9 mouse cellular contexts compared by ENCODE assay signal in genomic region chr6:131382984-131383337, GRCm38 (mm10). TPM values are rescaled to one million over a fixed set of nuclear protein-coding genes. Genes with fewer than 3 reads are reported as not detected.
DNase-seq lines count a peak whose midpoint lies in the region; ATAC-seq and TF ChIP-seq lines count a peak whose summit lies in the region.
"Had no signal": no experiment of that assay in that cellular context is flagged by ENCODE, and none has a peak within 500 bp of the region (broad histone marks: within the 10 kb centered on the region; RNA-seq: fewer than 3 reads in every experiment).

No protein-coding gene starts in this region.

- no peak for TF ChIP-seq CTCF in intestine, postnatal 0 days (IDR thresholded peaks at IDR 0.05; ENCODE audit: low read depth)
- TF ChIP-seq CTCF in liver, embryonic 14.5 days (IDR thresholded peaks at IDR 0.05; ENCODE audit: low read depth): no peak

- H3K9me3 ChIP-seq in intestine, postnatal 0 days (ENCODE audit: control insufficient read depth): no peaks in the 10 kb centered on the region
- H3K9me3 ChIP-seq in intestine, embryonic 16.5 days (ENCODE audit: control insufficient read depth, low read length): no peaks in the 10 kb centered on the region
- H3K9me3 ChIP-seq in liver, embryonic 14.5 days (ENCODE audit: control insufficient read depth, low read length): no peaks in the 10 kb centered on the region
- H3K9me3 ChIP-seq in forebrain, embryonic 15.5 days: no peaks in the 10 kb centered on the region
- H3K9me3 ChIP-seq: midbrain, embryonic 12.5 days had no signal

- ATAC-seq in intestine, postnatal 0 days: no peak
- ATAC-seq in intestine, embryonic 16.5 days: no peak
- no peak for ATAC-seq in liver, embryonic 14.5 days (ENCODE audit: insufficient read depth)
- ATAC-seq in frontal cortex, adult (ENCODE audit: low TSS enrichment): no peak
- no peak for ATAC-seq in activated CD4-positive, CD25-positive, alpha-beta regulatory T cell, adult 4 months
- ATAC-seq in forebrain, embryonic 15.5 days (replicated peaks): no peak

- H3K9ac ChIP-seq in intestine, postnatal 0 days (ENCODE audit: low read depth, low read length): no peak overlapping the region
- no peak overlapping the region for H3K9ac ChIP-seq in intestine, embryonic 16.5 days (ENCODE audit: low read depth, low read length)
- H3K9ac ChIP-seq in liver, embryonic 14.5 days (replicated peaks): no peak overlapping the region
- H3K9ac ChIP-seq in forebrain, embryonic 15.5 days (replicated peaks): no peak overlapping the region
- H3K9ac ChIP-seq: midbrain, embryonic 12.5 days had no signal

- H3K4me2 ChIP-seq in intestine, postnatal 0 days (replicated peaks; ENCODE audit: low read depth): peak overlapping the region; percentile 17; the same call in 1 of the 2 replicates
- no peak overlapping the region for H3K4me2 ChIP-seq in intestine, embryonic 16.5 days (ENCODE audit: low read depth, low read length)
- H3K4me2 ChIP-seq in liver, embryonic 14.5 days (ENCODE audit: low read depth): peak overlapping the region; percentile 64; the same call in 1 of the 2 replicates
- no peak overlapping the region for H3K4me2 ChIP-seq in forebrain, embryonic 15.5 days (replicated peaks)
- H3K4me2 ChIP-seq: midbrain, embryonic 12.5 days had no signal

- H3K27me3 ChIP-seq in intestine, postnatal 0 days (replicated peaks; ENCODE audit: control insufficient read depth, insufficient read depth, low read length): no peaks in the 10 kb centered on the region
- no peaks in the 10 kb centered on the region for H3K27me3 ChIP-seq in intestine, embryonic 16.5 days (replicated peaks; ENCODE audit: control insufficient read depth, insufficient read depth, low read length)
- H3K27me3 ChIP-seq in liver, embryonic 14.5 days (ENCODE audit: control insufficient read depth, insufficient read depth, low read length): no peaks in the 10 kb centered on the region
- H3K27me3 ChIP-seq in forebrain, embryonic 15.5 days: no peaks in the 10 kb centered on the region
- H3K27me3 ChIP-seq: midbrain, embryonic 12.5 days had no signal

- WGBS in intestine, postnatal 0 days: 50% methylated on average over 3 of the region's 3 CpGs
- 69% methylated on average over 3 of the region's 3 CpGs for WGBS in intestine, embryonic 16.5 days
- 68% methylated on average over 3 of the region's 3 CpGs for WGBS in liver, embryonic 14.5 days (ENCODE audit: insufficient replicate concordance)
- WGBS in forebrain, embryonic 15.5 days: 30% methylated on average over 3 of the region's 3 CpGs

- H3K4me3 ChIP-seq in intestine, postnatal 0 days (ENCODE audit: low read depth, low read length): no peak overlapping the region
- H3K4me3 ChIP-seq in intestine, embryonic 16.5 days (ENCODE audit: low read length): no peak overlapping the region
- H3K4me3 ChIP-seq in liver, embryonic 14.5 days (ENCODE audit: insufficient read depth in 1 of 2, low read depth in 2 of 2, low read length in 2 of 2): no peak overlapping the region
- no peak overlapping the region for H3K4me3 ChIP-seq in forebrain, embryonic 15.5 days
- H3K4me3 ChIP-seq: midbrain, embryonic 12.5 days had no signal

- H3K36me3 ChIP-seq in intestine, postnatal 0 days (ENCODE audit: control insufficient read depth, insufficient read depth): peaks cover 25% of the 10 kb centered on the region
- H3K36me3 ChIP-seq in intestine, embryonic 16.5 days (ENCODE audit: control insufficient read depth, insufficient read depth, low read length): peaks cover 7% of the 10 kb centered on the region
- H3K36me3 ChIP-seq in liver, embryonic 14.5 days (replicated peaks; ENCODE audit: control insufficient read depth, insufficient read depth, low read depth): peaks cover 50% of the 10 kb centered on the region
- H3K36me3 ChIP-seq in forebrain, embryonic 15.5 days: peaks cover 21% of the 10 kb centered on the region

- DNase-seq in Muller cell, postnatal 12 days (ENCODE audit: inconsistent ontology term): peak; percentile 62
- peak; percentile 45 for DNase-seq in cerebellum, adult 11-12 months
- DNase-seq in liver, embryonic 14.5 days (ENCODE audit: low read depth in 3 of 3, low spot score in 3 of 3): no peak

- peaks cover 3% of the 10 kb centered on the region; the same call in 1 of the 2 replicates for H3K4me1 ChIP-seq in intestine, postnatal 0 days (replicated peaks; ENCODE audit: control insufficient read depth, insufficient read depth, low read length)
- H3K4me1 ChIP-seq in intestine, embryonic 16.5 days (ENCODE audit: control insufficient read depth, insufficient read depth, low read length): peaks cover 24% of the 10 kb centered on the region
- H3K4me1 ChIP-seq in liver, embryonic 14.5 days (replicated peaks; ENCODE audit: control insufficient read depth in 2 of 2, insufficient read depth in 2 of 2, low read length in 1 of 2): peaks cover 29 to 35% of the 10 kb centered on the region in 2 experiments
- peaks cover 36% of the 10 kb centered on the region for H3K4me1 ChIP-seq in forebrain, embryonic 15.5 days

- no peak for TF ChIP-seq EP300 in liver, embryonic 14.5 days (IDR thresholded peaks at IDR 0.05; ENCODE audit: low read depth)

- H3K27ac ChIP-seq in intestine, postnatal 0 days (ENCODE audit: low read depth, low read length): no peak overlapping the region
- H3K27ac ChIP-seq in intestine, embryonic 16.5 days (ENCODE audit: low read length): no peak overlapping the region
- H3K27ac ChIP-seq in liver, embryonic 14.5 days: no peak overlapping the region
- no peak overlapping the region for H3K27ac ChIP-seq in forebrain, embryonic 15.5 days (replicated peaks)
- H3K27ac ChIP-seq: midbrain, embryonic 12.5 days had no signal

RNA-seq across cellular contexts. Expression of gene Ybx3, which starts 5.3 kb away (rescaled TPM):
- polyA plus RNA-seq in intestine, postnatal 0 days (2015; fragmentation: Nextera tagmentation; extraction: Ambion mirVana): 33.9 and 39.9 TPM in 2 replicates
- polyA plus RNA-seq in intestine, embryonic 16.5 days (2015; fragmentation: Nextera tagmentation; extraction: Ambion mirVana): 31.7 and 33.8 TPM in 2 replicates
- 98.1 and 214 TPM in 2 replicates for polyA plus RNA-seq in liver, embryonic 14.5 days (2012; rRNA removed)
- 74.6 and 80.7 TPM in 2 replicates for polyA plus RNA-seq in liver, embryonic 14.5 days (2014; fragmentation: Nextera tagmentation; extraction: Ambion mirVana)
- polyA plus RNA-seq in activated CD4-positive, CD25-positive, alpha-beta regulatory T cell, adult 4 months (2017; shearing (Covaris generic)): 10 to 100 TPM; 19.3 to 20.7 TPM
- polyA plus RNA-seq in forebrain, embryonic 15.5 days (2015; fragmentation: Nextera tagmentation; extraction: Ambion mirVana): 19.5 and 20.8 TPM in 2 replicates

RNA-seq across cellular contexts. Expression of gene Styk1, which starts 29.6 kb away (rescaled TPM):
- 14.1 and 14.9 TPM in 2 replicates for polyA plus RNA-seq in intestine, postnatal 0 days (2015; fragmentation: Nextera tagmentation; extraction: Ambion mirVana)
- 15.2 and 16.5 TPM in 2 replicates for polyA plus RNA-seq in intestine, embryonic 16.5 days (2015; fragmentation: Nextera tagmentation; extraction: Ambion mirVana)
- 0.32 and 0.47 TPM in 2 replicates for polyA plus RNA-seq in liver, embryonic 14.5 days (2012; rRNA removed)
- polyA plus RNA-seq in liver, embryonic 14.5 days (2014; fragmentation: Nextera tagmentation; extraction: Ambion mirVana): 0.65 and 0.72 TPM in 2 replicates
- not detected for polyA plus RNA-seq in activated CD4-positive, CD25-positive, alpha-beta regulatory T cell, adult 4 months (2017; shearing (Covaris generic))
- polyA plus RNA-seq in forebrain, embryonic 15.5 days (2015; fragmentation: Nextera tagmentation; extraction: Ambion mirVana): 3.4 and 4.3 TPM in 2 replicates

Comparison
In these comparisons a context has a peak if more than half of its experiments do, and no peak if none do; other contexts are left out.
1. H3K4me2 ChIP-seq: peak in intestine, postnatal 0 days (single experiment) and liver, embryonic 14.5 days (single experiment); none in intestine, embryonic 16.5 days (single experiment) and forebrain, embryonic 15.5 days (single experiment).
2. DNase-seq: peak in Muller cell, postnatal 12 days (single experiment) and cerebellum, adult 11-12 months (single experiment); none in liver, embryonic 14.5 days (0 of 3).